Mouse (Mus musculus) retina, adult 2 months (tissue): ENCODE measurements at regions not wholly inside any gene's neighbourhood (a gene's known extent, or its start where the extent isn't known, plus 50 kb on each side); places are given as distances from the start of the nearest gene placed in this dataset.

Source experiments
- DNase-seq: peaks from one replicate; pipeline ENCODE4 v3.0.0-alpha.2; 2012; ENCODE audit warnings: low read depth, low spot score

- DNase-seq, result no peak
Measured at GRCm38 (mm10) chr12:71622761-71623160, 208.1 kb upstream of the Daam1 start.

- DNase-seq, result no peak
Measured at GRCm38 (mm10) chr12:71623271-71623670, 207.6 kb upstream of the Daam1 start.

GRCm38 (mm10) chr12:71624076-71624475 lies 206.8 kb upstream of the Daam1 start:
- DNase-seq, result no peak

- DNase-seq, result no peak
Measured at GRCm38 (mm10) chr12:71624676-71625075, 206.2 kb upstream of the Daam1 start.

- DNase-seq, result no peak
Measured at GRCm38 (mm10) chr12:71625115-71625514, 205.8 kb upstream of the Daam1 start.

GRCm38 (mm10) chr12:71626801-71627200 lies 204.1 kb upstream of the Daam1 start:
- DNase-seq, result no peak

GRCm38 (mm10) chr12:71627421-71628339 lies 203.2 kb upstream of the Daam1 start:
- no peak for DNase-seq

GRCm38 (mm10) chr12:71628340-71628738 lies 202.5 kb upstream of the Daam1 start:
- DNase-seq, result no peak

- no peak for DNase-seq
Measured at GRCm38 (mm10) chr12:71628796-71629195, 202.1 kb upstream of the Daam1 start.

- DNase-seq, result no peak
Measured at GRCm38 (mm10) chr12:71630386-71630785, 200.5 kb upstream of the Daam1 start.

- no peak for DNase-seq
Measured at GRCm38 (mm10) chr12:71636300-71636699, 194.6 kb upstream of the Daam1 start.

GRCm38 (mm10) chr12:71637248-71637647 lies 193.6 kb upstream of the Daam1 start:
- no peak for DNase-seq

GRCm38 (mm10) chr12:71638246-71638645 lies 192.6 kb upstream of the Daam1 start:
- DNase-seq, result no peak

- no peak for DNase-seq
Measured at GRCm38 (mm10) chr12:71640058-71640501, 190.8 kb upstream of the Daam1 start.

GRCm38 (mm10) chr12:71641486-71641885 lies 189.4 kb upstream of the Daam1 start:
- DNase-seq, result no peak

GRCm38 (mm10) chr12:71642797-71643337 lies 188.0 kb upstream of the Daam1 start:
- no peak for DNase-seq

GRCm38 (mm10) chr12:71651251-71651650 lies 179.6 kb upstream of the Daam1 start:
- DNase-seq, result no peak

- DNase-seq, result no peak
Measured at GRCm38 (mm10) chr12:71693346-71694038, 137.4 kb upstream of the Daam1 start.

- DNase-seq, result no peak
Measured at GRCm38 (mm10) chr12:71701753-71702152, 129.1 kb upstream of the Daam1 start.

GRCm38 (mm10) chr12:71702181-71702580 lies 128.7 kb upstream of the Daam1 start:
- no peak for DNase-seq

- DNase-seq, result no peak
Measured at GRCm38 (mm10) chr12:71703146-71703902, 127.6 kb upstream of the Daam1 start.

GRCm38 (mm10) chr12:71704431-71704830 lies 126.4 kb upstream of the Daam1 start:
- DNase-seq, result no peak
